Mouse (Mus musculus): ENCODE data around the gene Shb. TPM values are rescaled to one million over a fixed set of nuclear protein-coding genes. Genes with fewer than 3 reads are reported as not detected.

The Shb gene
- total RNA-seq, 2 experiments from 2014 or later = 29.7 to 46.1 TPM

DNA sequence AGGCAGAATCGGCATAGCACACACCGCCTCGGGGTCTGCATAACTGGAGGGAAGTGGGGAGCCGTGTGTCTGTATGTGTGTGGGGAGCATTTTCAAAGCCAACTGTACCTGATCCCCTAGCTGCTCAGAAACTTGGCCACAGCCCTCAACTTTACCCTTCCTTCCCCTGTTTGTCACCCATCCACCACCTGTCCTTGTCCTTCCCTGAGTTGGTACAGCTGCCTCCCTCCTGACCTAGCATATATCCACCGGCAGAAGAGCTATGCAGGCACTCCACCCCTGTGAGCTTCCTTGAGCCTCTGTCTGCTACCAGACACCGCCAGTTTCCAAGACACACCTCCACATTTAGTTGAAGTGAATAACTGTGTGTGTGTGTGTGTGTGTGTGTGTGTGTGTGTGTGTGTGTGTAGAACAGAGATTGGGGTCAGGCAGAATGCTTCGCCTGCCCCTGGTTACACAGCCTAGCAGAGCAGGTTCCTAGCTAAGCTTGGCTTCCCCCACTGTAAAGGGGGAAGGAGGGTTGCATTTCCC lies 95.8 kb downstream of the Shb start:
- no peak for DNase-seq
- intact Hi-C loops (cut with DNase I) = loop anchor here (2.0 to 5.0 kb wide), 2 partner anchors 16 to 91 kb away; no protein-coding TSS in a partner anchor

DNA sequence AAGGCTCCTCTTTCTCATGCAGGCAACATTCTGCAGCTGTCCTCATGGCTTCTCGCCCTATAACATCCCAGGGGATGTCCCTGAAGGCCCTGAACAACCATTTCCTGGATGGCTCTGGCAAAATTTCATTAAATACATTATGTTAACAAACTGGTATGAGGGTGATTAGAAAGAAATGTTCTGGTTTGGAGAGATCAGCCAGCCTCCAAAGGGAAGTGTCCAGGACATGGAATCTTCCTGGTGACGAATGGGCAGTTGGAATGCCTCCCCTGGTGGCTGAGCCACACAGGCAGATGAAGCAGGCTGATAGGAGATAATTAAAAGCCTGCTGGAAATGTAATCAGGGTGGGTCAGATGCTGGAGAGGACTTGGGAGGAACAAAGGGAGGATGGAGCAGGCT lies 96.4 kb downstream of the Shb start:
- intact Hi-C loops (cut with DNase I) = loop anchor here (2.0 to 5.0 kb wide), 2 partner anchors 17 to 91 kb away; no protein-coding TSS in a partner anchor
- DNase-seq = peak; percentile 45 to 58

DNA sequence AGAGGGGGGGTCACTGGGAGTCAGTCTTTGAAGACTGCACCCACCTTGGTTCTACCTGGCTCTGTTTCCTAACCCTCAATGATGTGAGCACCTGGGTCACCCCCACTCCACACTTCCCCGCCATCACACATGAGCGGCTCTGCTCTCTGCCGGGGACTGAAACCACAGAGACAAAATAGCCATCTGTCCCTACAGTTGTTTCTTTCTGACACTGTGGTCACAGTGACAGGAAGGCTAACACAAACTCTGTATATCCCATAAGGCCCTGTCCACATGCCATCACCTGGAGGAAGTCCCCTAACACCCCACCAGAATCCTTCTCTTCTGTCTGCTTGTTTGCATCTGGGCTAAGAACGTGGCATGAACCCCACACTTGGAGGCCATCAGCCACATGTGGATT lies 97.6 kb downstream of the Shb start:
- intact Hi-C loops (cut with DNase I) = loop anchor here (5.0 kb wide), 1 partner anchor 93 kb away; no protein-coding TSS in a partner anchor
- DNase-seq = no peak

DNA sequence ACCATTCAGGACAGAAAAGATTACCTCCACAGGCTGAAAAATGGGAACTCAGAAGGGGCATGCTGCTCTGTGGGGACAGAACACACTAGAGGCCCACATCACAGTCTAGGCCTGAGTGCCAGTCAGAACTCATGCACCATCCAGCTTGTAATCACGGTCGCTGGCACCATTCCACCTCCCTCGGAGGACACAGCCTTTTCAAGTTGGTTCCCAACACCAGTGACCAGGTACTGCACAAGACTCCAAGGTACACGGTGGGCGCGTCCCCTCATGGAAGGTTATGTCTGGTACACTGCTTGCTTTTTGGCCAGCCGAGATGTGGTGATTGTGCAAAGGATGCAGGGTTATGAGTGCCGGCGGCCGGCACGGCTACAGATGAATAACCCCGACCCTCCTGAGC lies 98.2 kb downstream of the Shb start:
- intact Hi-C loops (cut with DNase I) = no loop called here
- peak in 1 of 2 experiments; percentile 43 for DNase-seq

DNA sequence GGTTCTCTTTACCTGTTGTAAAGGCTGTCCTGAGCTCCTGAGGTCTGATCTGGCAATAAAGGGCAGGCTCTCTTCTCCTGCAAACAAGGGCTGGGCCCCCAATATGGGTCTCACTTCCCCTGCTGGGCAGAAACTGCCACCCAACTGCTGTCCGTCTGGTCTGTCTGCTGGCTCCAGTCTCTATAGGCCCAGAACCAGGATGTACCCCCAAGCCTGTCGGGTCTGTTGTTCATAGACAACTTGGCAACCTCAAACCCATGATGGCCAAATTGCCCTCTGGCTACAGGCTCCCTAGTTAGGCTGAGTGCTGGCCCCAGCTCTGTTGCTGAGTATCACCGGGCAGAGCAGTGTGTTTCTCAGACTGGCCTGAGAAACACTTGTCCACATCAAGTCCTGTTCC lies 100.5 kb downstream of the Shb start:
- no peak for DNase-seq
- intact Hi-C loops (cut with DNase I) = no loop called here

DNA sequence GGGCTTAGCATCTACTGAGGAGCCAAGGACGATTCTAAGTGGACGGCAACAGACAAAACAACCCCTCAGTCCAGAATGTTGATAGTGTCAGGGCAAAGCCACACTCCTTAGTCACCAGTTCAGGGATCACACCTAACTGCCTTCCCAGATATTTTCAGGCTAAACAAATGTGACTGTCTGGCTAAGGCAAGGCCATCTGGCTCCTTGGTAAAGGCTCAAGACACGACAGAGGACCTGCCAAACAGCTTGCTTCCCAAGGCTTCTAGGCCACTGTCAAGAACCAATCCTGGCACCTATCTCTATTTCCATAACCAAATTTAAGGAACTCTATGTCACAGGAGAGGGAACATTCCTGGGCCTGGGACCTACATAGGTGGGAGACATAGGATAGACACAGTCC lies 101.0 kb downstream of the Shb start:
- no peak for DNase-seq

DNA sequence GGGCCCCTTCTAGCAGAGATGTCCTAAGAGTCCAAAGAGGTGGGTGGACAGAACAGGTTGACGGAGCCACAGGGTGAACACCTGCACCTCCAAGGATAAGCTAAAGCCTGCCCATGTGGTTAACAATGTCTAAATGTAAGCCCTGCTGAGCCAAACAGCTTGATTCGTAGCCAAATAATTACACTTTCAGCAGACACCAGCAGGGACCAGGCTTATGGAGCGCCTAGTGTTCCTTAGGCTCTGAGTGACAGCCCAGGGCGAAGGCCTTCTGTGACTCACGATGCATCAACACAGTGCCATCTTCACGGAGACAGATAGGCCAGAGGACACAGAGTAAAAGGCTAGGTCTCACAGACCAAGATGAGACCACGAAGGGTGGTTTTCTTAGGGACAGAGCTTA lies 102.8 kb downstream of the Shb start:
- no peak for DNase-seq
- intact Hi-C loops (cut with DNase I) = no loop called here

More for the DNA sequence above, 101.0 kb downstream of the Shb start:
- intact Hi-C loops (cut with DNase I) = no loop called here

DNA sequence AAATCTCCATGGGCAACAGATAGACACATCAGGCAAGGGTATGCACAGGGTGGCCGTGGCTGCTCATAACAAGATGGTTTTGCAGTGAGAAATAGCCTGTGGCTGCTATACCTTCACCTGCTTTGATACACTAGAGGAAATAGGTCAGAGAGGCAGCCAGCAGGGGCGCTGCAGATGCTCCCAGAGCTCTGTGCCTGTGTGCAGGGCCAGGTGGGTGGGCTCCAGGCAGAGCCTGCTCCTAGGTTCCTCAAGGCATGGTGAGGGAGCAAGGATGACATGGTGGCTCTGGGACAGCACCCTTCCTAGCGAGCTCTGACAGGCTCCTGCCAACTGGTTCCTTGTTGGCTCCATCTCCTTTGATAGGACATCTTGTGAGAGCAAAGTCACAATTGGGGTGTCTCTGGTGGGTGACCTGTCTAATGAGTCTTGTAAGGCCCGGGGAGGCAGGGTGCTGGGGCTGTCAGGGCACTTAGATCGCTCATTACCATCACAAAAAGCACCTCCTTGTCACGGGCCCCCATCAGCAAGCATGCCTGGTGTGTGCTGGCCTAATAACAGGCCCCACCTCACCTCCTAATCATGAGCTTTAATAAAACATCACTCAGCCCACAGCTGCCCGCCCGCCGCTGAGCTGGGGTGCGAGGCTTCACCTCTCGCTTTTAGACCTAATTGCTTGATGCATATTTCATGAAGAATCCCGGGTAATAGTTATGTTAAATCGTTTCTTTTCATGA lies 105.4 kb downstream of the Shb start:
- intact Hi-C loops (cut with DNase I) = no loop called here

DNA sequence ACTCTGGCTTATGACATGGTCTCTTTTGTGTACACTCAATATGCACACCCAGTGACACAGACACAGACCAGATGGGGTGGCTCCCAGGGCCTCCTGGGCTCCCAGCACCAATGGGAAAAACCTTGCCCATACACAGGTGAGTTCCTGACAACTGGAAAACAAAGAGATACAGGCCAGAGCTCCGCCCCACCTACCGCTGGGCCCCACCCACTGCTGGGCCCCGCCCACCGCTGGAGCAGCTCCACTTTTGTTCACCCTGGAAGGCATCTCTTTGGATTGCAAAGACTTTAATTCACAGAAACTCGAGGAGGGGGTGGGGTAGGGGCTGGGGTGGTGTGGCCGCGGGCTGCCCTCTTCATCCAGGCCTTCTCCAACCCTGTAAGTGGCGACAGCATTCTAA lies 108.9 kb downstream of the Shb start:
- intact Hi-C loops (cut with DNase I) = loop anchor here (5.0 kb wide), 1 partner anchor 44 kb away; no protein-coding TSS in a partner anchor

More for the DNA sequence above, 105.4 kb downstream of the Shb start:
- DNase-seq = no peak

DNA sequence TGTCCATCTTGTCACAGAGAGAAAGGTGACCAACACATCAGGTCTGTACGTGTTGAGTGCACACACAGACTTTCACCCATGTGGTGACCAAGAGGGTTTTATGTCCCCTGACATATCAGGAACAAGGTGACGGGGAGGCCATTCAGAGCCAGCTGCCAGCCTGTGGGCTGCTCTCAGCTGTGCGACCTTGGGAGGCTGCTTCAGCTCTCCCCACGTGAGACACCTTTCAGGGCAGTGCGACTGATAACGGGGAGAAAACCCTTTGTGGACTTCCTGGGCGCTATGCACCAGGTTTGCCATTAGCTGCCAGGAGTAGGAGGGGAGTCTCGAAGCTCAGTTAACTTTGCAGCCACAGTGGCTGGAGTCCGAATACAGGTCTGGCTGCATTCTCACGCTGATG lies 109.6 kb downstream of the Shb start:
- no peak for DNase-seq
- intact Hi-C loops (cut with DNase I) = loop anchor here (5.0 kb wide), 1 partner anchor 45 kb away; no protein-coding TSS in a partner anchor

More for the DNA sequence above, 108.9 kb downstream of the Shb start:
- DNase-seq = no peak

DNA sequence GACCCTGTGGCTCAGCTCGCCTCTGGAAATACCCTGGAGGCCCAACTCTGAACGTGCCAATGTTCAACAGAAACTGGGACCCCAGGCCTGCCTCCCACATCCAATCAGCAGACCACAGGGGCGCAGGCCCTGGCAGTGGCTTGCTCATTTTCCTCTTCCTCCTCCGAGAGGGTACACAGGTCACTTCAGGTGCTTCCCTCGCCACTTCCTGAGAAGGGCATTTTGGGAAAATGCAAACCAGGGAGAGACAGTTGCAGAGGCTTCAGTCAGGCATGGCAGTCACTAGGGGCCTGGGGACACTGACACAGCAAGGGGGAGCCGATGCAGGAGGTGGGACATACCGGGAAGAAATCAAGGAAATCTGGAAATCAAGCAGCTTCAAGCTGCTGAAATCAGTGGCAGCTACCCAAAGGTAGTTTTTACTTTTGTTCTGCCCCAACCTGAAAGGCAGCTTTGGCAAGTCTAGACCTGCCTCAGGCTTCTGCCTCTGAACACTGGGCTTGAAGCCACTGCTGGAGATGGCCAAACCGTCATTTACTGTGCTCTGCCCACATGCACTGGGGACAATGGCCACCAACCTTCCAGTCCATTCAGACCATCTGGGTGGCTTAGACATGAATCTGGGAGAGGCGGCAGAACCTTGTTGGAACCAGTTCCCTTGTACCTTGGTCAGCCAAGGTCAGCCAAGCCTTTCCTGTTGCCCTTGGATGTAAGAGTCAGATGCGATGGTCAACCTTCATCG lies 110.6 kb downstream of the Shb start:
- intact Hi-C loops (cut with DNase I) = loop anchor here (5.0 kb wide), 1 partner anchor 46 kb away; no protein-coding TSS in a partner anchor
- DNase-seq = no peak

DNA sequence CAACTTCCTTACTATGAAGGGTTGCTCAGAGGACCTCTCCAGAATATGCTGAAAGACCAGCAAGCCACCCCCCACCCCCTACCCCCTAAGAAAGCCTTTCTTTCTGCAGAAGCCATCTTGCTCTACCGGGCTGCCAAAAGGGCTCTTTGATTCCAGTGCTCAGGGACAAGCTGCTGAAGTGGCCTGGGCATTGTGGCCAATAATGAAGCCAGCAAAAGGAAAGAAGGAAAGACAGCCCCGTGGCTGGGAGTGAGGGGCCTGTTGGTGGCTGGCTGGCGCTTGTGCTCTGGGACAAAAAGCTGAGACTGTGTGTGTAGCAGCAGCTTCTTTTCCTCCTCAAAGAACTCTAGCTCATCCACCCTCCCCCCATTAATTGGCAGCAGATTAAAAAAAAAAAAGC lies 111.5 kb downstream of the Shb start:
- intact Hi-C loops (cut with DNase I) = loop anchor here (5.0 kb wide), 1 partner anchor 47 kb away; no protein-coding TSS in a partner anchor

DNA sequence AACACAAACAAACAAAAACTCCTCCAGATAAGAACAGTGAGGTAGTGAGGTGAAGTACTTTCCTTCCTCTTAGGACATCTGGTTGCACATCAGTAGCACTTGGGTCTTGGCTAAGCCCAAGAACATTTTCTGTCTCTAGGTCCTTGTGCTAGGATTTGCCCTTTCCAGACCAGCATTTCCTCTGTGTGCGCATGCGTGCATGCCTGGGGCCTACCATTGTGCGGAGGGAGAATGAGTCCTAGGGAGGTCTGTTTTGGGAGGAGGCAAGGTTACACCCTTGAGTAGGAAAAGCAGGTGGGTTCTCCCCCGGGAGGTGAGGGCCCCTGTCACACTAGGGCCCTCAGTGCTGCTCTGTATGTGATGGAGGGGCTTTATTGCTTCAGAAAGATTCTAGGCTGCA lies 113.2 kb downstream of the Shb start:
- intact Hi-C loops (cut with DNase I) = loop anchor here (1.0 to 5.0 kb wide), 6 partner anchors 110 to 436 kb away; no protein-coding TSS in a partner anchor
- DNase-seq = no peak

More for the DNA sequence above, 111.5 kb downstream of the Shb start:
- DNase-seq = no peak

DNA sequence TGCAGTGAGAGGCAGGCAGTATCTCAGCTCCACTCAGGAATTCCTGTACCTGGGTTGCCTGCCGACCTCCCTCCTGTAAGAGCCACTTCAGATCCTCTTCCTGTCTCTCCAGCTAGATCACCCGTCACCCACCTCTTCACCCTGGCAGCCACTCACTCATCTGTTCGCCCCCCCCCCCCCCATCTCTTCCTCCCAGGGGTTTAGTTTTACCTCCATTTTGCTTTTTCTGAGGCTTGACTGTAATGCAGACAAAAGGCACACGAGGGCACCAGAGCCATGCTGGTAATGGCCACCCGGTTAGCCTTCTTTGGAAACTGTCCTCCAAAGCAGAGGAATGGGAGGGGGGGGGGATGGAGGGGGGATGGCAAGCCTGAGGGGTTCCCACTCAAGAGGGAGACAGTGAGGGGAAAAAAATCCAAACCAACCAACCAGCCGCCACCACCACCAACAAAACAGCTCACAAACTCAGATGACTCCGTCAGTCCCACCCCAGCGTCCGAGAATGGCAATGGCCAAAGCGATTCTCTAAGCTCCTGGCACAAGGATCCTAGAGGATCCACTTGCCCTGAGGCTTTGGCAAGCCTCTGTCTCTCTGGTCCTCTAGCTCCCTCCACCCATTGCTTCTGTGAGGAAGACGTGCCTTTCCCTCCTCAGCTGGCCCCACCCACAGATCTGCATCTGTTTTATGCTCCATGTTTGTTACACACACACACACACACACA lies 113.9 kb downstream of the Shb start:
- intact Hi-C loops (cut with DNase I) = loop anchor here (2.0 to 5.0 kb wide), 5 partner anchors 110 to 436 kb away; no protein-coding TSS in a partner anchor
- peak; percentile 66 to 77 for DNase-seq

DNA sequence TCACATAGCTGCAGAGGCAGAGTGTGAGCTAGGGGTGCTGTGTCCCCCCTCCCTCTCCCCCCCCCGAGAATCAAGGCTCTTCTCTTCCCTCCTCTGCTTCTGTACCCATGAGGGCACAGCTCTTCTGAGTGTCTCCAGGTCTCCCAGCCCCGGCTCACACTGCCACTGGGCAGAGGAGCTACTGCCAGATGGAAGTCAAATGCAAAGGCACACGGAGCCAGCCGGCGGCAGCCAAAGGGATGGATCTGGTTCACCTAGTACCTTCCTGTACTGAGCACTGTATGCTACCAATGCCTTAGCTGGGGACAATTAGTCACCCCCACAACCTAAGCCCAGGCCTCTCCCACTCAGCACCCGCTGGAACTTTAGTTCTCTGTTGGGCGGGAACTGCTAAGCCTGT lies 116.0 kb downstream of the Shb start:
- DNase-seq = no peak
- intact Hi-C loops (cut with DNase I) = loop anchor here (5.0 kb wide), 1 partner anchor 401 kb away; no protein-coding TSS in a partner anchor

DNA sequence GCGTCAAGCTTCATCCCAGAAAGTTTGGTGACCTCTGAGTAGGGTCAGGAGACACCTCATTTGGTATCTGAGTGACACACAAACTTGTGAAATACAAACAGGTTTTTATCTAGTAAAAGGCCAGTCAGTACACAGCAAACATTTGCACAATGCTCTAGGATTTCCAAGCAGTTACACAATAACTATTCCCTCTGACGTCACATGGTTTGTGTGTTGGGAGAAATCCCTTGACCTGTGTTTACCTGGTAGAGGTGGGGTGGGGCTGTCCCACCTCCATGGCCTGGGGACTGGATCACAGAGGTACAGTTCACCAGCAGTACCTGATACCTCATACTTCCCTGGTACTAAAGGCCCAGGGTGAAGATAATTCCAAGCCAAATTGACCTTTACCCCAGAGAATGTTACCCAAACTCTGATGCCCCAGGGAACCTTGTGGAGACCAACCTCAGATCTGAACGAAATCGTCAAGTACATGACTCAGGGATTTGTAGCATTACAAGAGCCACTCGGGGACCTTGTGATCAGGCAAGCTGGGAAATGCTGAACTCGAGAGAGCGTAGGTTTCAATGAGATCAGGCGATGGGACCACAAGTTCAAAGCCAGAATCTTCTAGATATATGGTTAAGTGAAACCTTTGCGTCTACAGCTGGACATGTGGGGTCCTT lies 118.5 kb downstream of the Shb start:
- intact Hi-C loops (cut with DNase I) = no loop called here

DNA sequence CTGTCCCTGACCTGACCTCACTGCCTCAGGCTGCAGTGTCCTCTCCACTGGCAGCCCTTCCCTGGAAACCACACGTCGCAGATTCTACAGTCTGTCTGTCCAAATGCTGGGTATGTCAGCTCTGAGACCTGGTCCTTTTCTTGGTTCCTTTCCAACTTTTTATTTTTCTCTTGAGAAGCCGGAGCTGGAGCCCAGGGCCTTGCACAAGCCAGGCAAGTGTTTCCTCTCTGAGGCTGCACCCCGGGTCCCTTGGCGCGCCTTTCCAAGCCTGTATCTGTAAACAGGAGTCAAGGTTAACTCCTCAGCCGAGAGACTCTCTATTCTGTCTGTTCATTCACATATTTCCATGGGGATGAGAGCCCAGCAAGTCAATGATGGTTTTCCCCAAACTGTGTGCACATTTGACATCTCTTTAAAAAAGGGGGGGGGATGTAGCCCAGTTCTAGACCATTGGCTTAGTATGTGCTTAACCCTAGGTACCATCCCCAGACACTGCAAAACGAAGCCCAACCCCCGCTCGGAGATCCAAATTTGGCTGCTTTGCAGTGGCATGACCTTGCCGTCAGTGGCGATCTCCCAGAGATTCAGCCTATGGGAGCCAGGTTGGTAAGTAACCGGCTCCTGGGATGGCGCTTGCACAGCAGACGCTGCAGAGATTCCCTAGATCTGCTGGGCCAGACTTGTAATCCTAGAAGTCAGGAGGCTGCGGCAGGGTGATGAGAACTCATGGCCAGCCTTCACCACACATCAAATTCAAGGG lies 119.7 kb downstream of the Shb start:
- no peak for DNase-seq
- intact Hi-C loops (cut with DNase I) = no loop called here

More for the DNA sequence above, 118.5 kb downstream of the Shb start:
- DNase-seq = no peak

DNA sequence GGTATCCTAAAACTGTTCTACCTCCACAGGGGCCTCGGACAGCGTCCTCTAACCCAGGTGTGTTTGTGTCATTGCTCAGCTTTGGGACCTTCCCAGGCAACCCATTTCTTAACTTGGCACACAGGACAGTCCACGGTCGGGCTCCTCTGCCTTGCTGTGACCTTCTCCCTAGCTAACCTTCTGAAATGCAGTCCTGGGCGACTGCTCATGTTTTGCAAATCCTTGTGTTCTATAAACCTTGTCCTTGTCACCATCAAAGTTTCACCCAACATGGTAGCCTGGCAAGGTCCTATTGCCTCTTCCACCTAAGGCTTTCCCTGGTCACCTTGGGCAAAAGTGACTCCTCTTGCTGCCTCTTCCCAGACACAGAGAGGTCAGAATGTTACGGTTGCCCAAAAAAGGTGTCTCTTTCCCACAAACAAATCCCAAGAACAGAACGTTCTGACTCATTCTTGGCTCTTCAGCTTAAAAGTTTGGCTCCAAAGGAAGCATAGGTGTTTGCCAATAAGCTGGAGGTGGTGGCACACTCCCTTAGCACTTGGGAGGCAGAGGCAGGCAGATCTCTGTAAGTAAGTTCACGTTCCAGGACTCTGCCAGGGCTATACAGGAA lies 121.0 kb downstream of the Shb start:
- intact Hi-C loops (cut with DNase I) = no loop called here

More for the DNA sequence above, 121.0 kb downstream of the Shb start:
- DNase-seq = no peak
